Mouse (Mus musculus) granulocyte monocyte progenitor cell, adult 5-6 weeks (primary cell): Measurements from ENCODE around the gene Cox17. TPM values are rescaled to one million over a fixed set of nuclear protein-coding genes. Genes with fewer than 3 reads are reported as not detected.

Source experiments
- ATAC-seq: replicated peaks from 2 replicates; pipeline ENCODE4 v1.8.0; 2016; ENCODE audit warnings: mild to moderate bottlenecking, moderate TSS enrichment, inconsistent platforms; ENCODE audit not compliant: poor library complexity, severe bottlenecking
- total RNA-seq, 2 experiments: library from RNA; stranded (forward) in 1 of 2; stranded (reverse) in 1 of 2; fragments of 200-712, 200-1000 nt in 1 of 2; fragments of >200 nt in 1 of 2; fragmentation: Nextera tagmentation in 1 of 2; gene quantifications; 2 replicates each; pipeline ENCODE4 v1.2.3; 2014 to 2017

Cox17 gene
- total RNA-seq, 2 experiments from 2014 or later: 168 to 185 TPM

DNA sequence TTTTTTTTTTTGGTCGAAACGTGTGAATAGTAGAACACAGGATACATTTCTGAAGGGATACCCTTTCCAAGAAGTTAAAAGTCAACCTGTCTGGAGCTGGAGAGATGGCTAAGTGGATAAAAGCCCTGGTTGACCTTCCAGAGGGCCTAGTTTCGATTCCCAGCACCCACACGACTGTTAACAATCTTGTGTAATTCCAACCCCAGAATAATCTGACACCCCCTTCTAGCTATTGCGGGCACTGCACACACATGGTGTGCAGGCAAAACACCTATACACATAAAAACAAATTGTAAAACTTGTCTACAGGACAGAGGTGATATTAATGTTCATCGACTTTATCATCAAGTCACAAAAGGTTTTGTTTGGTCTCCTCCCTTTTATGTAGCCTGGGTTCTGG lies 797 bp downstream of the Cox17 start:
- no peak for ATAC-seq

DNA sequence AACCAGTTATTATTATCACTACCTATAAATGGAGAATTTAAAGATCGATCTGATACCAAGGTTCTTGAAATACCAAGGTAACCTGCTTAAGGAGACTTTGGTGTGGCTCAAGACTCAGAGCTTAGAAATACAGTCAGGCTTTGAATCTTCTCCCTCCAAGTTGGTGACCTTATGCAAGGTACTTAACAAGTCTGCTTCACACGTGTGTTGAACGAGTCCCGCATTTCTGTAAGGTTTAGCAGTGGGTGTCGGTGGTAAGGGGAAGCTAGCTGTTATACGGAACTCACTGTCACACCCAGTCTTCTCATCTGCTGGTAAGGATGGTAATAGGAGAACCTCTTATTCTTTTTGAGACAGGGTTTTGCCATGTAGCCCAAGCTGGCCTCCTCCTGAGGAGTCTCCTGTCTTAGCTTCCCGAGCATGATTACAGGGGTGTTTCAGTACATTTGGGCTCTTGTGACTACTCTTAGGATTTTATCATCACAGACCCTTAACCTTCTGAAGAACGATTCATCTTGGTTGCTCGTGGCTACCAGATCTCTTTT lies 1.5 kb downstream of the Cox17 start:
- ATAC-seq: no peak

DNA sequence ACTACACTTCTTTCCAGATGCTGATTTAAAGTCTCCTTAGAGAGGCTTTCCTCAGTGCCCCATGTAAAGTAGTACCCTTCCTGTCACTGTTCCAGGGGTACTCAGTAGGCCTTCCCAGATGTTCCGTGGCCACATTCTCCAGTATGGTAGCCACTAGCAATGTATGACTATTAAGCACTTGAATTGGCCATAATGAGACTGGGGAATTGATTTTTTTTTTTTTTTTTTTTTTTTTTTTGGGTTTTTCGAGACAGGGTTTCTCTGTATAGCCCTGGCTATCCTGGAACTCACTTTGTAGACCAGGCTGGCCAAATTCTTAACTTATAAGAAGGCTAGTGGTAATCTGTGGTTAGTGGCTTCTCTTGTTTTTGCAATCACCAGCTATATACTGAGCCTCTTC lies 3.1 kb downstream of the Cox17 start:
- ATAC-seq: no peak

GRCm38 (mm10) chr16:38350361-38350855 lies 3.6 kb downstream of the Cox17 start:
- ATAC-seq: no peak

DNA sequence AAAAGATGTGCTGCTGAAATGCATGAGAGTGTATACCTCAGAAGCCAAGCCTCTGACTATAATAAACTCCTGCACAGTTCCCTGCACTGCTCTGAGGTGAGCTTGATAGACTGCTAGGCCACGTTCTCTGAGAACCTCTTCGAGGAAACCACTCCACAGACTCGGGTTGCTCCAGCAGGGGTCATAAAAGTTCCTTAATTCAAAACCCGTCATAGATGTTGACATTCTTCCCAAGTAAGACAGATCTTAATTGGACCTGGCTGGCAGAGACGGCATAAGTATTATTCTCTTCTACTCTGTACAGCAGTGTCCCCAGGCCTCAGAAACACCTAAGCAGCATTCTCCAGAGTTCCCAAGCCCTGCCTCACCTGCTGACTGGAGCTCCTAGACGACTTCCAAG lies 4.1 kb downstream of the Cox17 start:
- no peak for ATAC-seq

DNA sequence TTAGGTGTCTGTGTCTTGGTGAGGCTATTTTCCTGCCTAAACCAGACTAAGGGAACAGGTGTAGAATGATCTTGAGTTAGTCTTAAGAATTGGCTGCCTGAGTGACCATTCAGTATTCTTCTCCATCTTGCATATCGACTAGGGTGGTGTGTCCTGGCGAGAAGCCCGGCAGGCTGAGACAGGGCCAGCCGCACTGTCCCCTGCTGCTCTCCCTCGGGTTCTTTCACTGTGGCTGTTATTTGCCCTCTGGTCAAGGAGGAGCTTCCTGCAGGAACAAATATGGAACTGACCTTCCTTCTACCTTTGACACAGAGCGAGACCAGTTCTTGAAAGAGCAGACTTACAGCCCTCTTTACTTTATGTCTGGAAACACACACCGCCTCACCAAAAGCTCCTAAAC lies 5.2 kb downstream of the Cox17 start:
- ATAC-seq: no peak

DNA sequence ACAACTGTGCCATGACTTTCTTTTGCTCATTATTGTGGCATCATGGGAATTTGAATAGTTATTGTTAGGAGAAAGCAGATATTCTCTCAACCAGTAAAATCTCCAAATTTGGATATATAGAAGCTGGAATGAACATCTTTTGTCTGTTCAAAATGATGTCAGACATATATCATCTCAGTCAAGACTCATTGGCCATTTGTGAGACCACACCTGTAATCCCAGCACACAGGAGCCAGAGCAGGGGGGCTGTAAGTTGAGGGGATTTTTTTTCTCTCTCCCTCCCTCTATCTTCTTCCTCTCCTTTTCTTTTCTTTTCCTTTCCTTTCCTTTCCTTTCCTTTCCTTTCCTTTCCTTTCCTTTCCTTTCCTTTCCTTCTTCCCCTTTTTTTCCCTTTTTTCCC lies 6.1 kb downstream of the Cox17 start:
- ATAC-seq: no peak

DNA sequence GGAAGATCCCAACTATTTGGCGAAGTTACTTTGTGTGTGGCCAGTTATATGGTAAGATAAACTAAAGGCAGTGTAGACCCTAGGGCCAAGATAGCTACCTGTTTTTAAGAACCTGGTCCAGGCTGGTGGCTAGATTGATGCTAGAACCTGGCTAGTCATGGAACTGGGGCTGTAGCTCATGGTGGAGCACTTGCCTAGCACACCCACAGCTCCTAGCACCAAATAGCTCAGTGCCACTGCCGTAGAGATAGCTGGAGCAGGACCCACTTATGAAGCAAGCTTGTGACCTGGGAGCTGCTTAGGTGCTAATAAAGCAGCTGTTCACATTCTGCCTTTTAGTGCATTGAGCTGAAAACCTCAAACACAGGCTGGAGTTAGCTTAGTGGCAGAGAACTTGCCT lies 6.9 kb downstream of the Cox17 start:
- no peak for ATAC-seq

DNA sequence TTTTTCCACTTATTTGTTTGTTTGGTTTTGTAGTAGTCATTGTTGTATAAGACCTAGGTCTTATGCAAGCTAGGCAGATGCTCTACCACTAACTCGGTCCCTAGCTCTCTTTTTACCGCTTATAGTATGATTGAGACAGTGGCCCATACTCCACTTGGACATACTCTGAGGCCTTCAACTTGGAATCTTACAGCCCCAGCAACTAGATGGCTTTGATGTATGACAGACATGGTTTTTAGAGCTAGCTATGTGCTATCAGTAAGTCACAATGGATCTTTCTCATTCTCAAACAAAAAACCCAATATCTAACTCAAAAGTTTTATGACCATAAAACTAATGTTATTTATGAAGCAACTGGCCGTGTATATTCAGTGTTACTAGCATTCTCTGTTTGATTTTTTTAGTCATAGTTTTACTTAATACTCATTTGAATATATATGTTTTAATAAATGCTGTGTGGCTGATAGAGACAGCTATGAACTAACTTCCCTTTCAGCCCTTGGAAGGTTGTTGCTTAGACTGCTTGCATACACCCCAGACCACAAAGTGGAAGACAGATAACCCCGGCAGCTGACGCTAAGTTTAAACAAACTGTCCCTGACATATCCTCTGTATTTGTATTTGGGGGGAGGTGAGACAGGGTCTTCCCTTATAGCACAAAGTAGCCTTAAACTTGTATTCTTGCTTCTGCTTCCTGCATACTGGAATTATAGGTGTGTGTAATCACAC lies 7.6 kb downstream of the Cox17 start:
- no peak for ATAC-seq

- no peak for ATAC-seq
Observed at GRCm38 (mm10) chr16:38358256-38358812, 11.5 kb downstream of the Cox17 start.

DNA sequence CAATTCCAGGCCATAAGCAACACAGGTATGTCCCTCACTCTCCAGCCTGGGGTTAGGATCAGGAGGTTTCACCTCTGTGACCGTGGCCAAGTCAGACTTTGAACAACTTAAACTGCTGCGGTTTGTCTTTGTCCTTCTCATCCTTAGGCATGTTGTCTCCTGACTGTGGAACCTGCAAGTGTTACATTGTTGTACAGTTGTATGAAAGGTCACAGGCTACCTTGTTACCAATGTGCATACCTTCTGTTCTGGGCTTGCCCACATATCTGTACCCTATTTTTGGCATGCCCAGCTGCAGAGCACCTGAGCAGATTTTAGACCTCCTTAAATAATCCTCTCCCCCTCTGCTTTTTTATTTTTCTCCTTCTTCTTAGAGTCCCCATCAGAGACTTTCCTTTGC lies 12.4 kb downstream of the Cox17 start:
- ATAC-seq: no peak

DNA sequence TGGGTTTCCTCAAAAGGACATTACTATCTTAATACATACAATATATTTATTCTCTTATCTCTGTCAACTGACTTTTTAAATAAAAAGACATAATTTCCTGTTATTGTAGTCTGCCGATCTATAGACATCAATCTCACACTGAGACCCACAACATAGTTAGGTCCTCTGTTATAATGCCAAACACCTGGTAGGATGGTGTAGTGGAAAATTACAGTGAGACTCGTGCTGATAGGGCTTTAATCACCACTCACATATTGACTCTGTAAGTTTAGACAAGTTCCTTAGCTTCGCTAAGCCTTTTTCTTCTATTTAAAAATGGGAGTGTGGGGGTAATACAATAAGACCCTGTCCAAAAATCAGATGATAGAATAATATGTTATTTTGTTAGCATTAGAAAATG lies 13.1 kb downstream of the Cox17 start:
- ATAC-seq: no peak

DNA sequence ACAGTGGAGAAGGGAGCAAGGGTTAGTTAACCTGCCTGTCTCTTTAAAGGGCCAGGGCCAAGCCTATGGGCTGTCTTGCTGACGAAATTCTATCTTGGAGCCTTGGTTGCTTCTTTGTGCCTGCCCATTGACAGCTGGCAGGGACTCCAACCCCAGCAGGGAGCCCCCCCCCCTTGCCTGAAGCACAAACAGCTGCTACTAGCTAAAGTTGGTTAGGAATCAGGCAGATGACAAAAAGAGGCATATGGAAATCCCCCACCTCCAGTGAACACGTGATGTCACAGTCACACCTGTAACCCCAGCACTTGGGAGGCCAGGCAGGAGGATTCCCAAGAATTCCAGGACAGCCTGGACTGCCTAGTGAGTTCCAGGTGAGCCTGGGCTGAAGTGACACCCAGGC lies 13.5 kb downstream of the Cox17 start:
- ATAC-seq: no peak

- no peak for ATAC-seq
Observed at GRCm38 (mm10) chr16:38361933-38362332, 15.1 kb downstream of the Cox17 start, which contains the start of gene Popdc2. TSS of gene Popdc2 (plus strand) at chr16:38362209.

DNA sequence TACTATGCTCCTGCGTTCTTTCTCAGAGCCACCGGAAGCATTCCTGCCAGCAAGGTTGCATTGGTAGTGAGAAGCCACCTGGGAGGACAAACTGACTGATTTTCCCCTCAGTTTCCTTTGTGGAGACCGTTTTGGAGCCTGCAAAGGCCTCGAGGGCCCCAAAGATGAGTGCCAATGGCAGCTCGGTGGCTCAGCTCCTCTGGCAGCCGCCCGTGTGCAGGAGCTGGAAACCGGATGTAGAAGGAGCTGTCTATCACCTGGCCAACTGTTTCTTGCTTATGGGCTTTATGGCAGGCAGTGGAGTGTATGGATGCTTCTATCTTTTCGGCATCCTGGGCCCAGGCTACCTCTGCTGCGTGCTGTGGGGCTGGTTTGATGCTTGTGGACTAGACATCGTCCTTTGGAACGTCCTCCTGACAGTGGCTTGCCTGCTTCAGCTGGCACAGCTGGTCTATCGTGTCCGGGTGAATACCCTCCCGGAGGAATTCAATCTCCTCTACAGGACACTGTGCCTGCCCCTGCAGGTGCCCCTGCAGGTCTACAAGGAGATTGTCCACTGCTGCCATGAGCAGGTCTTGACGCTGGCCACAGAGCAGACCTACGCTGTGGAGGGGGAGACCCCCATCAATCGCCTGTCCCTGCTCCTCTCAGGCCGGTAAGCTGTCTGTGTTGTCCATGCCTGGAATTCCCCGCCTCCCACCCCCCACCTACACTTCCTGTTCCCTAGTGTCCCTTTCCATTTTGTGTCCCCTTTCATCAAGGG lies 15.9 kb downstream of the Cox17 start:
- no peak for ATAC-seq

- ATAC-seq: 0 out of 2 replicates have a peak, but pooled peaks have one; percentile 12
Observed at GRCm38 (mm10) chr16:38363256-38363595, 16.4 kb downstream of the Cox17 start.

DNA sequence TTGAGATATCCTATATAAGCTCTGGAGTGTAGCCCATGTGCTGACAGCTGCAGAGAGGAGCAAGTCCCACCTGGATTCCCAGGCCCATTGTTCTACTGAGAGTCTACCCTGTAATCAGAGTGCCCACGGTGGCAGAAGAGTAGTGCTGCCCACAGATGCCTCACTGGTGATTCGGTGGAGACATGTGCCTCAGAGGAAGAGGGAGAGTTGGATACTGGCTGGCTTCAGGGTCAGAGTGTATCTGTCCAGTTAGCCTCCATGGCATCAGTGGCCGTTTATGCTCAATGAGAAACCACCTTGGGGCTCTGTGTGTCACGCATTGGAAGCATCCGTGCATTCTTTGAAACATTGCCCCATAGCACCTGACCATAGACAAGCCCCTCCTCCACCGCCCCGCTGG lies 16.9 kb downstream of the Cox17 start:
- no peak for ATAC-seq

DNA sequence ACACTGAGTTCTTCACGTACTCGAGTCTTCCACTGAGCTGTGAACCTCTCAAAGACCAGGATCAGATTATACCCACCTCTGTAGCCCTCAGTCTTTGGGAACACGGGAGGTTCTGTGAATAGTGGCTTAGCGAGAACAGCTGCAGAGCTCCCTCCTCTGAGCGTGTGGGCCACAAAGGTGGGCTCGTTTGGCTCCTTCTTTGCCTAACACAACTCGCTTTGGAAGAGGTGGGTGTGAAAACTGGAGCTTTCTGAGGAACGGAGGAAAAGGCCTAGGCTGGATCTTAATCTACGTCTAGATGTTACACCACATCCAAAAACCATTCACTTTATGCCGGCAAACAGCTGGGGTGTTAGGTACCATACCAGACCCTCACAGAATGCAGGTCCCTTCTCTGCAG lies 18.6 kb downstream of the Cox17 start:
- no peak for ATAC-seq

GRCm38 (mm10) chr16:38366231-38366630 lies 19.4 kb downstream of the Cox17 start:
- no peak for ATAC-seq

DNA sequence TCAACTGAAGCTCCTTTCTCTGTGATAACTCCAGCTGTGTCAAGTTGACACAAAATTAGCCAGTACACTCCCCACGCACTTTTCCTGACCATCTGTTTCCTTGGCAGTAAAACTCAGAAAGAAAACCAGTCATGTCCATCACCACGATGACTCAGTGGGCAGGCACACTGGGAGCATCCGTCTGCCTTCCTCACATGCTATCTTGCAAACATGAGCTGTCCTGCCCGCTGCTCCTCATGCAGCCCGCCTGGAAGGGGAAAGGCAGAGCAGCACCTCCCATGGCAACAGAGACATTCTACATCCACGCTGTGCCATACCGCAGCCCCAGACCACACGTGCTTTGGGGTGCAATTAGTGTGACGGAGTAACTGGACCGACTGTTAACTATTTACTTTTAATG lies 21.5 kb downstream of the Cox17 start:
- ATAC-seq: no peak

DNA sequence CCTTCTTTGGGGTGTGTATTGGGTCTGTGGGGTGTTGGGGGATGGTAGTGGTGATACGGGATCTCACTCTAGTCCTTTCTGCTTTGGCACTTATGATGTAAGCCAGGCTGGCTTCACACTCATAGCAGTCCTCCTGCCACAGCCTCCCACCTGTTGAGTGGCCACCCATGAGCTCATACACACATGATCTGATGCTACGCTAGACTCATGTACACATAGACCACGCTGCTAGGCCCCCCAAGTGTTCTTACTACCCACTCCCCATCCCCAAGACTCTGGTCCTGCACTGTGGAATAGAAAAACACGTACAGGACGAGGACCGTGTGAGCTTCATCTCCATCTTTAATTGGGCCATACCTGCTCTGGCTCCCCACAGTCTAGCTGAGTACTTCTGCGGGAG lies 22.2 kb downstream of the Cox17 start:
- ATAC-seq: no peak
